Mouse (Mus musculus) right cerebral cortex, postnatal 10 days (tissue): ENCODE data around the gene Lsm14b.

ENCODE experiments used
- DNase-seq, 2 experiments: peaks; one replicate each; pipeline ENCODE4 v3.0.0; 2021; ENCODE audit warnings: low spot score in 2 of 2

Lsm14b gene

DNA sequence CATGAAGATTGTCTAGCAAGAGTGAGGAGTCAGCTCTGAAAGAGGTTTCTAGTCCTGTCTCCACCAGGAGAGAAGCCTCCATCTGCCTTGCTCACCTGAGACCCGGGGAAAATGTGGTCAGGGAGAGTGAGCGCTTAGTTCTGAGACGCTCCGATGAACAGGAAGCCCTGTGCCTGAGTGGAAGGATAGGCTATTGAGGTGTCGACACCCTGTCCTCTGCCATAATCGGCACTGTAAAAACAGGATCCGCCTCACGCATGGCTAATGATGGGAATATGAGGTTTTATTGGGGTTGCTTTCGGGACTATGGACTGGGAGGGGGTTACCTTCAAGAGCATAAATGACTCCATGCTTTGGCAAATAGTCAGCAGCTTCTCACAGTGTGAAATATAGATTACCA is 6.2 kb upstream of the Lsm14b start:
- DNase-seq: no peak

DNA sequence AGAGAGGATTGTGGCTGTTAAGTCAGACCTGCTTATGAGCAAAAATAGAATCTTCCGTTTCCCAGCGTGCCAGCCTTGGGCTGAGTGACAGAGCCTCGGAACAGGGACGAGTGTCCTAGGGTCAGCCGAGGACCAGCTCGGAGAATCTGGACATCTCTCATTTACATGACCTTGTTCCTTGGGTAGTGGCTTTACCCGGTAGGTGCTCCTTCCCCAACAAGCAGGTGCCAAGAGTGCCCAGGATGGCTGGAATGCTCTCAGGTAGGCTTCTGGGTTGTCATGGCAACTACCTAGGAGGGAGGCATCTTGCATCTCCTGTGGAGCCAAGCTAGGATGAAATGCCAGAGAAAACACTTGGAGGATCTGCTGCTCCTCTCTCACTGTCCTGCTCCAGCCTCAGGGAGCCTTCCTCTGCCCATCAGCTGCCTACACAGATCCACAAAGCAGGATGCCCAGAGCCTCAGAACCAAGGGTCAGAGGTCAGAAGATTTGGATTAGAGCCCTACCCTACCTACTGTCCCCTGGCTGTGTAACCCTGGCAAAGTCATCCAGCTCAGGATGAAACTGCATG is 4.6 kb upstream of the Lsm14b start:
- DNase-seq: peak in 1 of 2 experiments; percentile 57

DNA sequence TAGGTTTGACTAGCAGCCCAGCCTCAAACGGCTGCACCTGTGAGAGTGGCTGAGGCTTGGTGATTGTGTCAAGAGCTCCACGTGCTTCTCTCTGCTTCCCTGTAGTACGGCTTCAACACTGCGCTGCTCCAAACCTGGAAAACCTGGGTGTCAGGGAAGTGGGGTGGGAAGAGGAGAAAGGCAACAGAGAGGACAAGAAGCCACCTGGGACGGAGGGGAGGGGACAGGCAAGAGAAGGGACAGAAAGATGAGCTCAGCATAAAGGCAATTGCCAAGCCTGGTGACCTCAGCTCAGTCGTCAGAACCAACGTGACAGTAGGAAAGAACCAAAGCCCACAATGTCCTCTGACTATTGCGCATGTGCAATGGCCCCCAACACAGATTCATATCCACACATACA is 3.9 kb upstream of the Lsm14b start:
- no peak for DNase-seq

DNA sequence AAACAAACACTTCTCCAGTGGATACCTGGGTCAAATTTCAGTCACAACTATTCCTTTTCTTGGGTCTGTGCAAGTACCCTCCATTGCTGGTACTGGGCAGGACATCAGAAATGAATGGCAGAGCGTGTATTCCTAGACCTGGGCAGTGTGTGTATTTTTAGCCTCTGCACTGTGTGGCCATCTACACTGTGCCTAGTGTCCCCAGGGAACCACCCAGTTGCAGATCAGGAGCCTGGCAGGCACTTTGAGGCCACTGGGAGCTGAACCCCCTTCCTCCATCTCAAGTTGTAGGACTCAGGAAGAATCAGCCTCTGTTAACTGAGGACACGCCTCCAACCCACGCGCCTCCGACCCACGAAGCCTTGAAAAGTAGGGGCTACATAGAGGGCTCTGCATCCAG is 2.0 kb upstream of the Lsm14b start:
- no peak for DNase-seq

DNA sequence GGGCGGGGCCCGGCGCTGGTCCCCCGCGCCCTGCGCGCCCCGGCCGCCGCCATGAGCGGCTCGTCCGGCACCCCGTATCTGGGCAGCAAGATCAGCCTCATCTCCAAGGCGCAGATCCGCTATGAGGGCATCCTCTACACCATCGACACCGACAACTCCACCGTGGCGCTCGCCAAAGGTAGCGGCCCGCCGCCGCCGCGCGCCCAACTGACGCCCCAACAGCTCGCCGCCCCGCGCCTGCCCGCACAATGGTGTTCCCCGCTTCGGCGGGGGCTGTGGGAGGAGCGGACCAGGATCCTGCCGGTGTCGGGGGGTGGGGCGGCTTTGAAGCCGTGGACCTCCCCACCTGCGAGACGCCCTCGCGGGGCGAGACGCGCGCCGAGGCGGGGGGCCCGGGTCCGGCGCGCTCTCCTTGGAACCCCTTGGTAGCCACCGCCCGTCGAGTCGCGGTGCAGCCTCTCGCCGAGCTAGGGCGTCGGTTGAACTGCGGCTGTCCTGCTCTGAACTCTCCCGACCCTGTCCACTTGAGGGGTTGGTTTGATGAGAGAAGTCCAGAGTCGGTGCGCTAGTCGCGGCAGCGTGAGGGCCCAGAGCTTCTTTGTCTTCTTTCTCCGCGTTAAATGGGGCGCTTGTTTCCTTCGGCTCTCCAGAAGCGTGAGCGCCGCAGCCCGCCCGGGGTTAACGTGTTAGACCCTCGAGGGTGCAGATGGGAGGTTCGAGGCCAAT is 511 bp downstream of the Lsm14b start:
- DNase-seq: peak; percentile 64 to 73

DNA sequence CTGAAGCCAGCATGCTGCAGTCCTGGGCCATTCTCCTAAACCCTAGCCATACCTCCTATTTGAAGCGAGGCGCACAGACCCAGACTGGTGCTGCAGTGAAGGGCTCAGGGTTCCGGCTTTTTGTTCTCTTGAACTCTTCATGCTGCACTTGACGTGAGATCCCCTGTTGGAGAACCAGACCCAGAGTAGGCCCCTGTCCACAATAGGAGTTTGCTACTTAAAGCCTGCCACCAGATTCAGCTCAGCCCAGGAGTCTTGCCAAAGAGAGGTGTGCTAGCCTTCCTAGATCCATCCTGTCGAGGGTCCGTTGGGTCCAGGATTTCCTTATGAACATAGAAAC is 1.0 kb downstream of the Lsm14b start:
- no peak for DNase-seq

DNA sequence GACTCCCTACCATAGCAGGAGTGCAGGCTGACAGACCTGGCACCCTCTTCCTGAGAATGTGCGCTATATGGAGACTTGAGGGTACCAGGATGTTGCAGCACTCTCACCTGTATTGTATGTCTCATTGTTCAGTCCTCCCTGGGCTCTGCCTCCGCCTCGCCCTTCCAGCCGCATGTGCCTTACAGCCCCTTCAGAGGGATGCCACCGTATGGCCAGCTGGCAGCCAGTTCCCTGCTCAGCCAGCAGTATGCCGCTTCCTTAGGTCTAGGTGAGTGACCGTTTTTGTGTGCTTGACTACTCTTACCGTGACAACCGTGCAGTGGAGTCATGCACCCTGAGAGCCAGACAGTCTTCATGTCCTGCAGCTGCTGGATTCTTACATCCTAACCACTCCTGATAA is 3.0 kb downstream of the Lsm14b start:
- DNase-seq: no peak

DNA sequence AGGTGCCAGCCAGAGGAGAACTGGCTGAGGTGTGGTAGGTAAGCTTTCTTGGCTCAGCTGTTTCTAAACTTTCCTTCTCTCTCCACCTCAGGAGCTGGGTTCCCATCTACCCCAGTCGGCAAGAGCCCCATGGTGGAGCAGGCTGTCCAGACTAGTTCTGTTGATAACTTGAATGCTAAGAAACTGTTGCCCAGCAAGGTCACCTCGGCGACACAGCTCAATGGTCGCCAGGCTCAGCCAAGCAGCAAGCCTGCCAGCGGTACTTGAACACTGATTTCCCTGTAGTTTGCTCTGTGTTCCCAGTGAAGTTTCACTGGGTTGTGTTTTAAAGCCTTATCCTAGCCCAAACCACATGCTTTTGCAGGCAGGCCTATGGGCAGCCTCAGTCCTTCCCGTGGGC is 6.5 kb downstream of the Lsm14b start:
- DNase-seq: no peak

DNA sequence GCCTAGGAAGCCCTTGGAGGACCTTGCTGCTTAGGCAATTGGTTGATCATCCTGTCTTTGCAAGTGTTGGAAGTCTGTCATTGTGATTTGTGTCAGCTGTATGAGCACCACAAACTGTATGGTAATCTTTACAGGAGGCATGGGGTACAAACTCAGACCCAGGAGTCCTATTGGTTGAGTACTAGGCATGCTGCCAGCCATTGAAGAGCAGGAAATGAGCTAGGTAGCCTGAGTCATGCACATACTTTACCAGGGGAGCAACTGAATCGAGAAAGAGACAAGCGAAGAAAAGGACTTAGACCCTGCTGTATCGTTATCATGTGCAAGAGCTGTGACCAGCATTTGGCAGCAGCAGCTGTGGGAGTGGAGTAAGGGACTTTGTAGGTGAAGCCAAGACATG is 8.1 kb downstream of the Lsm14b start:
- no peak for DNase-seq

DNA sequence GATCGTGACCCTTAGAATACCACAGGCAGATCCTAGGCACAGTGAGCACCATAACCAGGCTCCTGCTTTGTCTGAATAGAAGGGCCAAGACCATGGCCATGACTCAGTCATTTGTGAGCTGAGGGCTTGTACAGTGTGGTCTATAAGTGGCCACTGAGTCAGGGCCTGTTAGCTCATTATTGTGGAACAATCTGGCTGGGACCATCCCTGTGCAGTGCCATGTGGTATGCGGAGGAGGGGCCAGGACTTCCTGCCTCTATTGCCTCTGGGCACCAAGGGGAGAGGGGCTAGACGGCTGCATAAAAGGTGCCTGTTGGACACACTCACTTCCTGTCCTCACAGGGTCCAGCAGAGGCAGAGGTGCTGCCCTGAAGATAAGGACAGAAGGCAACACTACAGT is 9.2 kb downstream of the Lsm14b start:
- DNase-seq: no peak

DNA sequence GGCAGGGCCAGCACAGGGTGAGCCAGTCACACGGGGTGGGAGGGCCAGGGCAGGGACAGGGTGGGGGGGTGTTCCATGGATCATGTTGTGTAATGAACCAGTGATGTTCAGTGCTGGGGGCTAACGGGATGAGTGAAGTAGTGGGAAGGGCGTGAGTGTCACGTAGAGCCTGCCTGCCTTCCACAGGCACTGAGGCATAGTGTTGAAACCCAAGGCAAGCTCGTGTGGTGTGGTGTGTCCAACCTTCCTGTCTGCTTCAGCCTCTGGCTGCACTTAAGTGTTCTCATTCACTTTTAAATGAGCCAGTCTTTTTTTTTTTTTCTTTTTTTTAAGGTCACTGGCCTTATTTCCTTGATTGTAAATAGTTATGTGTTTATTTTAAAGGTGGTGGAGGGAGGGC is 10.0 kb downstream of the Lsm14b start:
- no peak for DNase-seq

DNA sequence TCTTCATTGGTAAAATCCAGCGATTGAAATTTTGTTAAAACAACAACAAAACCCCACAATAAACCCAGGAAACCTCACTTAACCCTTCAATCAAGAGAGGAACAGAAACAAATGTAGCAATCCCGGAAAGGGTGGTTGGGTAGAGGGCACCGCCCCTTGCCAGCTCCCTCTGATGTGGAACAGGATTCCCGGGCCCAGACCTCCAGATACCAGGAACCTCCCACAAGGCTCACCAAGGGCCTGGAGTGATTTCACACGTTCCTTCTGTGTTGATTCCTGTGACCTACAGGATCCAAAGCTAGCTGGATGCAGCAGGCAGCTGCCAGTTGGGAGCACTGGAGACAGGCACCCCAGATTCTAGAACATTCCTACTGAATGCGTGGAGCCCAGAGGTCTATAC is 15.6 kb downstream of the Lsm14b start:
- no peak for DNase-seq

DNA sequence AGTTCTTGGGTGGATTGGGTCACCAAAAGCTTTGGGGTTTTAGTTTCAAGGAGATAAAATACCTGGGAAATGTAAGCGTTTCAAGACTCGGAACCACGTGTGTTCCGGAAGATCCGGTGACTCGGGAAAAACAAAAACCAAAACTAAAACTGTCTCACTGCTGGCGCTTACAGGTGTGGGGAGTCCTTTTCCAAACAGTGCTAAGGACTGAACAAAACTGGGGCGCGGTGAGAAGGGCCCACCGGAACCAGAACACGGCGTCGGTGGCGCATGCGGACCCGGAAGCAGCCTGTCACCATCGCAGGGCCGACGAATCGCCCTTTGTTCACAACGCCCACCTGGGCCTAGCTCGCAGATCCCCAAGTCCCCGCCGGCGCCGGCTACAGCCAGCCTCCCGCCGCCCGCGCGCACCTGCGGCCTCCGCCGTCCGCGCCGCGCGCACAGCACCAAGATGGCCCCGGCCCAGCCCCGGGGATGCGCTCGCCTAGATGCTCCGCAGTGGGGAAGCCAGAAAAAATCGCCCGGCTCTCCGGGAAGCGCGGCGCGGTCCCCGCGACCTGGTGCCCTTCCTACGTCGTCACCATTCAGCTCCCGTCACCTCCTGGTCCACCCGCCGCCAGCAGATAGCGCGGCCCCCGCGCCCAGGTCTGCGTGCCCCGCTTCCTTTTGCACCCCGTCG is 16.9 kb downstream of the Lsm14b start:
- peak; percentile 65 to 76 for DNase-seq

DNA sequence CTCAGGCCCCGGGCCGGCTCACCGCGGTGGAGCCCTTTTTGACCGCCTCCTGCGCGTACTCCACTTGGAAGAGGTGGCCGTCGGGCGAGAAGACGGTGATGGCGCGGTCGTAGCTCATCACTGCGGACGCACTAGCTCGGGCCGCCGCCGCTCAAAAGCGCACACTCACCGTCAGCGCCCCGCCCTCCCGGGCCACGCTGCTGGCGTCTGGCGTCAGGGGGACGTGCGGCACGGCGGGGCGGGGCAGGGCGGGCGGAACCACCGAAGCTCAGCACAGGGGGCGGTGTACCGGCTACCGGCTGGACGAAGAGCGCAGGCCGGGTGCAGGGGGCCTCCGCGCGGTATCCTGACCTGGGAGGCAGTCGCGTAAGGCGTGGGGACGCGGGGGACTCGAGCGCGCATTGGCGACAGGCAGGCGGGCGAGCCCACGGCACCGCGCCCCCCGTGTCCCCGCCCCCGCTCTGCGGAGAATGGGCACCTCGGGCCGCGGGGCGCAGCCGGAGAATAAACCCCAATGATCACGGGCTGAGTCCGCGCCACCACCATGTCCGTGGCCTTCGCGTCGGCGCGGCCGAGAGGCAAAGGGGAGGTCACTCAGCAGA is 17.6 kb downstream of the Lsm14b start, which contains the start of the genes Psma7 and Ss18l1:
Psma7 (minus strand) TSS at position 178 of the 602 bp plus-strand sequence.
Ss18l1 (plus strand) TSS at position 254 of the 602 bp plus-strand sequence.
- peak; percentile 94 for DNase-seq

DNA sequence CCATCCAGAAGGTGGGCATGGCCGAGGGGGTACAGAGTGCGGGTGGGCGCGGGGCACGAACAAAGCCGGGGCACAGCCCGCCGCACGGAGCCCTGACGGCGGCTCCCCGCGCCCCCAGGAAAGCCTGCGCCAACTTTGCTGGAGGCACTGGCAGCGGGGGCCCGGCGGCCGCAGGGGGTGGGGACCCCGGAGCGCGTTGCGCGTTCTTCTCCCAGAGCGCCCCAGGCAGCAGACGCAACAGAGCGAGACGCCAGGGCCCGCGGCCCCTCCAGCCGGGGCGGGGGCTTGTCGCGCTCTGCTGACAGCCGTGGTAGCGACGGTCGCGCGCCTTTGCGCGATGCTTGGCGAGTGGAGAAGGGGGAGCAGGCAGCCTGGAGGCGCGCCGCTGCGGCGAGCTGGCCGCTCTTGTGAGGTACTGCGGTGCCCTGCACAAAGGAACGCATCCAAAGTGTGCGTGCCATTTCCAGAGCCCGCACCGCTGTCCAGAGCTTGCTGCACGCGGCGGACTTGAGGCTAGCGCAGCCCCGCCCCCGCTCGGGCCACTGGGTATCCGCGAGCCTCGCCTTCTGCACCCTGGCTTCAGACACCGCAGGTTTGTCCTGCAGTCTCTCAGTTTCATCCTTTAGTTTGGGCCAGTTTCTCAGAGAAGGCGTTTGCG is 18.2 kb downstream of the Lsm14b start:
- peak; percentile 82 to 85 for DNase-seq

DNA sequence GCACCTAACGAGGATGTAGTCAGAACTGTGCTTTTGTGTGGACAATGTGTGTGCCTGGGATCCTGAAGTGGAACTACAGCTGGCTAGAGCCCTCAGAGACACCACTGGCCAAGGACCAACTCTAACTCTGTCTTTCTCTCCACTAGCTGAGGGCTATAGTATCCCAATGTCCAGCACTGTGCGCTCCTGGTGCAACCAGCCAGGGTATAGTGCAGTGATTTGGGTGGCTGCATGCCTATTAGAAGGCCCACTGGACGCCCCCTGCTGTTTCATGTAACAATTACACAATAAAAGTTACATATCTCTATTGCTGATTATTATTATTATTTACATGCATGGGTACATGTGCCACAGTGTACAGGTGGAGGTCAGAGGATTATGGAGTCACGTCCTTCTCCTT is 20.5 kb downstream of the Lsm14b start:
- no peak for DNase-seq

DNA sequence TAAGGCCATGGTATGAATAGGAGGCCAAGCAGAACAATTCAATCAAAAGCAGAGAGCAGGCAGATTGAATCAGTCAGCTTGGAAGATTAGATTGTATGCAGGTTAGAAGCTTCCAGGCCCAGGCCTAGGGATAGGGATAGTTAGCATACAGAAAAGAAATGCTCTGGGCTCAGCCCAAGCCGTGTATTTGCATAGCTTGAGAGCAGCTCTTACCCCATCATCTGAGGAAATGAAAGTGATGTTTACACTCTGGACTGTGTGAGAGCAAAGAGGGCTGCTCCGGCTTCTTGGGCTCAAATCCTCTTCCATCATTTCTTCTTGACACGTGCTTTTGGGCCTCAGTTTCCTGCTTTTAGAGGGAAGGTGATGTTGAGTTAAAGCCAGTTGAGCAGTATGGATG is 22.8 kb downstream of the Lsm14b start:
- DNase-seq: no peak

DNA sequence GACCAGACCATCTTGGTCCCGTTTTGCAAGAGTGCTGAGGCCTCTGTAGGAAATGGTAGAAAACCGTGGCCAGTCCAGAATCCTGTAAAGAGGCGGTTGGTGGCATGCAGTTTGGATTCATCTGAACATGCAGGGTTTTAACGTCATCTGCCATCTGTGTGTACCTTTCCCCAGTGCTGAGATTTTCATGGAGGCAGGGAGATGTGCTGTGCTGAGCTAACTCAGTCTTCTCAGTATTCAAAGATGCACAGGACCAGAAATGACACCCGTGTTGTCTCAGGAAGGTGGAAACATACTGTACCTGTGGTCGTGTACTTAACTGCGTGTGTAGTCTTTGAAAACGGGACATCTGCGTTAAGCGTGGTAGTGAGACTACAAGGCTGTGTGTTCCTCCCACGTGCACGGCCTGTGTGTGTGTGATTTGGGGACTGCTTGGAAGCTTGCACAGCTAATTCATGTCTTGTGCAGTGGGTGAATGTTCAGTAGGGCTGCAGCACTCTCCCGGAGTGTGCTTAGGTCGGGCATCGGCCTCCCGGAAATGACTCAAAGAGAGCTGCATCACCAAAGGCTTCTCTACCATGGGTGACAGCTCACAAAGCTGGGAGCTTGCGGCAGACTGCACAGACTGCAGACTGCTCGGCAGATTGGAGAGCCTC is 23.3 kb downstream of the Lsm14b start:
- DNase-seq: no peak

DNA sequence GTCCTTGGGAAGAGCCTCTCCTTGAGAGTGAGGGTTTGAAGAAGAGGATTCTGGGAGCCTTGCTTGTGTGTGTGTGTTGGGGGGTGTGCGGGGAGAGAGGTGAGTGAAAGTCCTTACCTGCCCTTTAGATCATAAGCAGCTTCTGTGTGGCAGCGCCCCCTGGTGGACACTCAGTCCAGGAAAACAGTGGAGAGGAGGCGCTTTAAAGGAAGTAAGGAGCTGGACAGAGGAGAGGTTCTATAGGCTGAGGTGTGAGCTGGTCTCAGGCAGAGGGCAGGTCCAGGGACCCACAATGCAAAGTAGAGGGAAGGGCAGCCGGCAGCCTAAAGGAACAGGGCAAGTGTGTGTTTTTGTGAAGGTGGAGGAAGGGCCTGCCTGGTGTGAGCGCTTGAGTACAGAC is 26.2 kb downstream of the Lsm14b start:
- DNase-seq: peak; percentile 82 to 88

DNA sequence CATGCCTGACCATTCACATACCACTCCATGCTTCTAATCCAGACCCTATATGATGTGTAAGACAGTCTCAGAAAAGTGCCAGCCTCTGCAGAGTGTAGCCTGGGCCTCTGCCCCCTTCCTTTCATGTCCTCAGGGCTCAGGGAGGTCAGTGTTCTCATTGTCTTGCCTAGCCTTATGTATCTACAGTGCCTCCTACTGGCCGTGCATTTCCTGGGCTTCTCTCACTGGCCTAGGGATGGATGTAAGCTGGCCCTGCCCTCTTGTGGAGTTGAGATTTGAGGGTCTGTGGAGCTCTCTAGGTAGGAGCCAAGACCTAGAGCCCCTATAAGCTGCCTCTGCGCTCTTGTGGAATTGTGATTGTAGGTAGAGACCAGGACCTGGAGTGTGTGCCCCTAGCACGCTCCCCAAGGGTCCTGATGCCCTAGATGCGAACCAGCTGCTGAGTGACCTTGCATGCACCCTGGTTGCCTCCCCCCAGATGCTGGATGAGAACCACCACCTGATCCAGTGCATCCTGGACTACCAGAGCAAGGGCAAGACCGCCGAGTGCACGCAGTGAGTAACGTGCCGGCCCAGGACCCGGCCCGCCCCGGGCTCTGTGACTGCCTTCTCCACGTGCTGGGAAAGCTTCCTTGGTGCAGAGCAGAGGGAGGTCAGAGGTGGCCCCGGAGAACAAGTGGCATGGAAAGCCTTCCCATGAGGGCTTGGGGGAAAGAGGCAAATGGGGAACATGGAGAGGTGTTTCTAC is 27.4 kb downstream of the Lsm14b start:
- no peak for DNase-seq

DNA sequence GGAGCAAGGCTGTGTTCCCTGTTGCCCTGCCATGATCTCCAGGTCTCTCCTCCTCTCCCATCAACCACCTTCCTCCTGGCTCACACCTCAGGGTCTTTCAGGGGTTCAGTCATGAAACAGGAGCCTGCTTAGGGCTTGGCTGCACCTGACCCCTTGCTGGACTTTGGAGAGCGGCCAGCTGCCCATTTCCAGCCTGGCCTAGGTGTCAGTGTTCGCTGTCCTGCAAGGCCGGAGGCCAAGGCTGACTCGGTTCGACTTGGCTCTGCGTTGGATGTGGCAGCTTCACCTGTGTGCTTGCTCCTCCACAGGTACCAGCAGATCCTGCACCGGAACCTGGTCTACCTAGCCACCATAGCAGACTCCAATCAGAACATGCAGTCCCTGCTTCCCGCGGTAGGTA is 28.2 kb downstream of the Lsm14b start:
- no peak for DNase-seq
